Mouse (Mus musculus): Measurements from ENCODE around the gene Pih1d1.
A peak's percentile ranks its signal among the peaks of the same experiment; 100 is the strongest.

DNA sequence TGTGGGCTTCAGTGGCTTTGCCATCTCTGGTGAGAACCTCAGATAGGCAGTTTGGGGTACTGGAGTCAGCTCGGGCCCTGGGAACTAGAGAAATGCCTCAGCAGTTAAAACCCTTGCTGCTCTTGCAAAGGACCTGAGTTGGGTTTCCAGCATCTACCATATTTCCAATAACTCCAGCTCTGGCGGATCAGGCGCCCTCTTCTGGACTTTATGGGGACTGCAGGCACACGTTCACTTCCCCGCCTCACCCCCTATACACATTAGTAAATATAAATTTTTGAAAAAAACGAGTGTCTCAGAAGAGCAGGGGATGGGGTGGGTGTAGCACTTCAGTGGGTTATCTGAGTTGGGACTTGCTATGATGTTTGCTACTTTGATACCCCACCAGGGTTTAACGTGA, 18.9 kb downstream of the Pih1d1 start:
- TF ChIP-seq EP300 (IDR thresholded peaks at IDR 0.05; ENCODE audit: low read length): no peak
- TF ChIP-seq HCFC1 (IDR thresholded peaks at IDR 0.05; ENCODE audit: low read depth, low read length): no peak
- TF ChIP-seq POLR2A (IDR thresholded peaks at IDR 0.05; ENCODE audit: low read depth, low read length): no peak
- peak; percentile 42 to 61; a peak in 3 of 4 replicates for TF ChIP-seq CTCF (conservative IDR thresholded peaks at IDR 0.05 in 1 of 2, IDR thresholded peaks at IDR 0.05 in 1 of 2; ENCODE audit: low read depth in 2 of 2, low read length in 2 of 2)
- TF ChIP-seq MAZ (IDR thresholded peaks at IDR 0.05; ENCODE audit: low read depth, low read length): no peak
- no peak for TF ChIP-seq NELFE (IDR thresholded peaks at IDR 0.05; ENCODE audit: low read depth, low read length)
- TF ChIP-seq ZC3H11A (IDR thresholded peaks at IDR 0.05; ENCODE audit: low read depth, low read length): no peak
